Mouse (Mus musculus) erythroblast, embryonic 14.5 days (primary cell): ENCODE data around the gene Plcd1.

Experiments used
- GATA1 ChIP-seq: IDR thresholded peaks from 2 replicates; pipeline ENCODE4 v1.6.1; 2012; ENCODE audit warnings: low read length, inconsistent platforms, mixed read lengths
- TAL1 ChIP-seq: IDR thresholded peaks from 3 replicates; pipeline ENCODE4 v1.6.1; 2012; ENCODE audit warnings: low read length, inconsistent platforms, mixed read lengths

GRCm38 (mm10) chr9:119068266-119068665 is 25.0 kb downstream of the Plcd1 start:
- no peak for TF ChIP-seq GATA1
- TF ChIP-seq TAL1, result no peak
